Mouse (Mus musculus) neural tube, embryonic 15.5 days (tissue): ENCODE measurements around the gene Carhsp1. TPM values are rescaled to one million over a fixed set of nuclear protein-coding genes. Genes with fewer than 3 reads are reported as not detected.

Experiments used
- ATAC-seq: fragments of 200-750 bp; cut with Nextera tagmentation; 2 replicates; pipeline ENCODE4 v1.8.0; 2017; ENCODE audit warnings: mild to moderate bottlenecking, moderate TSS enrichment, moderate library complexity; ENCODE audit not compliant: low FRiP score
- H3K27ac ChIP-seq: fragments of 300-500 bp; sonication (generic); replicated peaks from 2 replicates; pipeline ENCODE4 v1.5.1; 2015; ENCODE audit warnings: mild to moderate bottlenecking, inconsistent platforms
- H3K27me3 ChIP-seq: fragments of 300-500 bp; sonication (generic); replicated peaks from 2 replicates; pipeline ENCODE4 v1.6.1; 2015; ENCODE audit warnings: inconsistent platforms
- H3K36me3 ChIP-seq: fragments of 300-500 bp; sonication (generic); 2 replicates; pipeline ENCODE4 v1.6.1; 2015; ENCODE audit warnings: inconsistent platforms
- H3K4me1 ChIP-seq: fragments of 300-500 bp; sonication (generic); 2 replicates; pipeline ENCODE4 v1.6.1; 2015; ENCODE audit warnings: inconsistent platforms
- H3K4me2 ChIP-seq: fragments of 300-500 bp; sonication (generic); 2 replicates; pipeline ENCODE4 v1.6.1; 2015; ENCODE audit warnings: inconsistent platforms, mild to moderate bottlenecking, moderate library complexity
- H3K4me3 ChIP-seq: fragments of 300-500 bp; sonication (generic); replicated peaks from 2 replicates; pipeline ENCODE4 v1.5.1; 2015; ENCODE audit warnings: mild to moderate bottlenecking, inconsistent platforms
- H3K9ac ChIP-seq: fragments of 300-500 bp; sonication (generic); replicated peaks from 2 replicates; pipeline ENCODE4 v1.6.1; 2015; ENCODE audit warnings: mild to moderate bottlenecking, inconsistent platforms
- H3K9me3 ChIP-seq: fragments of 300-500 bp; sonication (generic); replicated peaks from 2 replicates; pipeline ENCODE4 v1.6.1; 2016; ENCODE audit warnings: inconsistent platforms
- WGBS: fragments of 180-500 bp; shearing (Covaris S2); methylation state at CpG from one replicate; pipeline ENCODE4 v1.1.7; 2015; ENCODE audit warnings: mixed read lengths; 5-methylcytosine and 5-hydroxymethylcytosine counted together
- polyA plus RNA-seq: library from polyadenylated mRNA; unstranded; fragments of >200 nt; fragmentation: Nextera tagmentation; extraction: Ambion mirVana; gene quantifications from 2 replicates; pipeline ENCODE4 v1.2.1, GENCODE M21; 2015

Gene Carhsp1
- polyA plus RNA-seq, 1 experiment from 2014 or later: 152 TPM

GRCm38 (mm10) chr16:8687559-8688112 is 15.7 kb upstream of the Carhsp1 start:
- H3K9ac ChIP-seq: no peak overlapping the region
- H3K4me3 ChIP-seq: no peak overlapping the region
- ATAC-seq: no peak
- no peaks in the 10 kb centered on the region for H3K9me3 ChIP-seq
- H3K36me3 ChIP-seq: peaks cover 45% of the 10 kb centered on the region
- H3K27ac ChIP-seq: no peak overlapping the region
- no peak overlapping the region for H3K4me2 ChIP-seq
- no peaks in the 10 kb centered on the region; the same call in 1 of the 2 replicates for H3K4me1 ChIP-seq
- no peaks in the 10 kb centered on the region for H3K27me3 ChIP-seq

GRCm38 (mm10) chr16:8686871-8687535 is 15.0 kb upstream of the Carhsp1 start:
- Histone ChIP-seq H3K27me3 (no peaks in the 10 kb centered on the region), H3K9ac (no peak overlapping the region), H3K4me3 (no peak overlapping the region), H3K27ac (no peak overlapping the region), H3K4me1 (no peaks in the 10 kb centered on the region; the same call in 1 of the 2 replicates), H3K36me3 (peaks cover 38% of the 10 kb centered on the region), H3K4me2 (no peak overlapping the region), H3K9me3 (no peaks in the 10 kb centered on the region)
- no peak for ATAC-seq
- WGBS: 84% methylated on average over 11 of the region's 11 CpGs

- H3K36me3 ChIP-seq: peaks cover 31% of the 10 kb centered on the region
- 0 out of 2 replicates have a peak, but pooled peaks have one; percentile 33 for ATAC-seq
These were observed 14.3 kb upstream of the Carhsp1 start for GRCm38 (mm10) chr16:8686121-8686870.

GRCm38 (mm10) chr16:8685087-8685486 is 13.1 kb upstream of the Carhsp1 start:
- ATAC-seq: no peak
- WGBS: 76% methylated on average over 4 of the region's 4 CpGs
- no peaks in the 10 kb centered on the region; the same call in 1 of the 2 replicates for H3K4me1 ChIP-seq
- no peak overlapping the region for H3K4me2 ChIP-seq
- H3K4me3 ChIP-seq: no peak overlapping the region
- H3K27ac ChIP-seq: no peak overlapping the region
- H3K9me3 ChIP-seq: no peaks in the 10 kb centered on the region
- no peaks in the 10 kb centered on the region for H3K27me3 ChIP-seq
- no peak overlapping the region for H3K9ac ChIP-seq
- H3K36me3 ChIP-seq: peaks cover 20% of the 10 kb centered on the region

More at GRCm38 (mm10) chr16:8686121-8686870, 14.3 kb upstream of the Carhsp1 start:
- 0 out of 2 replicates have a peak overlapping the region, but pooled peaks have one; percentile 26 for H3K9ac ChIP-seq
- H3K27ac ChIP-seq: no peak overlapping the region
- no peaks in the 10 kb centered on the region for H3K9me3 ChIP-seq
- H3K4me2 ChIP-seq: no peak overlapping the region
- WGBS: 69% methylated on average over 7 of the region's 7 CpGs
- H3K27me3 ChIP-seq: no peaks in the 10 kb centered on the region
- no peak overlapping the region for H3K4me3 ChIP-seq
- H3K4me1 ChIP-seq: no peaks in the 10 kb centered on the region; the same call in 1 of the 2 replicates

- H3K36me3 ChIP-seq: no peaks in the 10 kb centered on the region
- no peaks in the 10 kb centered on the region for H3K4me1 ChIP-seq
- no peak within 1 kb of the TSS for H3K9ac ChIP-seq
- no peaks in the 10 kb centered on the region for H3K9me3 ChIP-seq
- H3K27me3 ChIP-seq: no peaks in the 10 kb centered on the region
- no peak for ATAC-seq
- H3K27ac ChIP-seq: no peak within 1 kb of the TSS
- H3K4me3 ChIP-seq: no peak within 1 kb of the TSS
- WGBS: 82% methylated on average over 5 of the region's 5 CpGs
- no peak within 1 kb of the TSS for H3K4me2 ChIP-seq
These were observed 8.5 kb upstream of the Carhsp1 start, which contains the start of gene Gm5767 for GRCm38 (mm10) chr16:8680470-8680869. Gene Gm5767 (plus strand): TSS chr16:8680770.

GRCm38 (mm10) chr16:8679780-8680179 is 7.8 kb upstream of the Carhsp1 start:
- no peak for ATAC-seq
- H3K9me3 ChIP-seq: no peaks in the 10 kb centered on the region
- H3K9ac ChIP-seq: no peak overlapping the region
- H3K27me3 ChIP-seq: no peaks in the 10 kb centered on the region
- 90% methylated on average over 3 of the region's 3 CpGs for WGBS
- no peak overlapping the region for H3K27ac ChIP-seq
- no peaks in the 10 kb centered on the region for H3K36me3 ChIP-seq
- no peak overlapping the region for H3K4me3 ChIP-seq
- H3K4me2 ChIP-seq: no peak overlapping the region
- no peaks in the 10 kb centered on the region for H3K4me1 ChIP-seq

- Histone ChIP-seq H3K9me3 (no peaks in the 10 kb centered on the region), H3K27ac (no peak overlapping the region), H3K4me1 (no peaks in the 10 kb centered on the region; the same call in 1 of the 2 replicates), H3K9ac (no peak overlapping the region), H3K4me2 (no peak overlapping the region), H3K27me3 (no peaks in the 10 kb centered on the region), H3K4me3 (no peak overlapping the region), H3K36me3 (no peaks in the 10 kb centered on the region)
- ATAC-seq: no peak
- 78% methylated on average over 4 of the region's 4 CpGs for WGBS
These were observed 6.7 kb upstream of the Carhsp1 start for GRCm38 (mm10) chr16:8678676-8679075.

- Histone ChIP-seq H3K36me3 (no peaks in the 10 kb centered on the region), H3K4me3 (no peak overlapping the region), H3K9ac (no peak overlapping the region), H3K27me3 (no peaks in the 10 kb centered on the region), H3K9me3 (no peaks in the 10 kb centered on the region), H3K4me2 (no peak overlapping the region), H3K4me1 (no peaks in the 10 kb centered on the region; the same call in 1 of the 2 replicates), H3K27ac (no peak overlapping the region)
- no peak for ATAC-seq
- 50% methylated on average over 5 of the region's 5 CpGs for WGBS
These were observed 6.1 kb upstream of the Carhsp1 start for GRCm38 (mm10) chr16:8678035-8678434.

- no peak for ATAC-seq
- Histone ChIP-seq H3K9me3 (no peaks in the 10 kb centered on the region), H3K4me3 (no peak overlapping the region), H3K36me3 (no peaks in the 10 kb centered on the region), H3K27me3 (no peaks in the 10 kb centered on the region), H3K4me1 (peaks cover 7% of the 10 kb centered on the region), H3K9ac (no peak overlapping the region), H3K27ac (no peak overlapping the region), H3K4me2 (no peak overlapping the region)
- WGBS: 55% methylated on average over 4 of the region's 4 CpGs
These were observed 4.8 kb upstream of the Carhsp1 start for GRCm38 (mm10) chr16:8676800-8677199.

GRCm38 (mm10) chr16:8676228-8676627 is 4.3 kb upstream of the Carhsp1 start:
- Histone ChIP-seq H3K4me2 (no peak overlapping the region), H3K9ac (no peak overlapping the region), H3K9me3 (no peaks in the 10 kb centered on the region), H3K36me3 (no peaks in the 10 kb centered on the region), H3K27me3 (no peaks in the 10 kb centered on the region), H3K27ac (no peak overlapping the region), H3K4me1 (peaks cover 10% of the 10 kb centered on the region), H3K4me3 (no peak overlapping the region)
- WGBS: 79% methylated on average over 2 of the region's 2 CpGs
- ATAC-seq: no peak

GRCm38 (mm10) chr16:8675559-8675958 is 3.6 kb upstream of the Carhsp1 start:
- Histone ChIP-seq H3K9me3 (no peaks in the 10 kb centered on the region), H3K4me3 (no peak overlapping the region), H3K4me1 (peaks cover 16% of the 10 kb centered on the region), H3K27me3 (no peaks in the 10 kb centered on the region), H3K27ac (no peak overlapping the region), H3K36me3 (no peaks in the 10 kb centered on the region), H3K9ac (no peak overlapping the region), H3K4me2 (no peak overlapping the region)
- WGBS: 89% methylated on average over 8 of the region's 8 CpGs
- no peak for ATAC-seq
